Mouse (Mus musculus): Measurements from ENCODE around the gene Eftud2.

Gene Eftud2

GRCm38 (mm10) chr11:102874801-102875334, 5.9 kb downstream of the Eftud2 start:
- DNase-seq: no peak

- peak; percentile 53 to 59 for DNase-seq
Measured at GRCm38 (mm10) chr11:102864272-102864671, 16.5 kb downstream of the Eftud2 start.

GRCm38 (mm10) chr11:102859933-102860332, 20.9 kb downstream of the Eftud2 start:
- no peak for DNase-seq

GRCm38 (mm10) chr11:102858951-102859350, 21.8 kb downstream of the Eftud2 start:
- DNase-seq: no peak

GRCm38 (mm10) chr11:102855941-102856340, 24.8 kb downstream of the Eftud2 start:
- no peak for DNase-seq

GRCm38 (mm10) chr11:102853760-102854159, 27.0 kb downstream of the Eftud2 start:
- DNase-seq: peak in 1 of 2 experiments; percentile 8

GRCm38 (mm10) chr11:102851883-102852282, 28.9 kb downstream of the Eftud2 start:
- DNase-seq: peak; percentile 46 to 49

- DNase-seq: no peak
Measured at GRCm38 (mm10) chr11:102845926-102846325, 34.9 kb downstream of the Eftud2 start.

- DNase-seq: no peak
Measured at GRCm38 (mm10) chr11:102838616-102839150, 42.1 kb downstream of the Eftud2 start.

- no peak for DNase-seq
Measured at GRCm38 (mm10) chr11:102838126-102838525, 42.7 kb downstream of the Eftud2 start.

- no peak for DNase-seq
Measured at GRCm38 (mm10) chr11:102837385-102837784, 43.4 kb downstream of the Eftud2 start.

GRCm38 (mm10) chr11:102836146-102836545, 44.6 kb downstream of the Eftud2 start:
- DNase-seq: no peak

- no peak for DNase-seq
Measured at GRCm38 (mm10) chr11:102835549-102835948, 45.2 kb downstream of the Eftud2 start, which contains the start of gene Higd1b. Gene Higd1b (plus strand): TSS chr11:102835849.

- DNase-seq: no peak
Measured at GRCm38 (mm10) chr11:102834219-102834618, 46.6 kb downstream of the Eftud2 start.

GRCm38 (mm10) chr11:102832700-102833297, 48.0 kb downstream of the Eftud2 start:
- no peak for DNase-seq

- no peak for DNase-seq
Measured at GRCm38 (mm10) chr11:102830276-102830675, 50.5 kb downstream of the Eftud2 start.

GRCm38 (mm10) chr11:102827097-102827496, 53.7 kb downstream of the Eftud2 start:
- DNase-seq: no peak

- DNase-seq: no peak
Measured at GRCm38 (mm10) chr11:102826476-102826875, 54.3 kb downstream of the Eftud2 start.

- peak; percentile 55 to 64 for DNase-seq
Measured at GRCm38 (mm10) chr11:102821231-102821630, 59.6 kb downstream of the Eftud2 start.

GRCm38 (mm10) chr11:102820432-102820831, 60.4 kb downstream of the Eftud2 start:
- no peak for DNase-seq

- DNase-seq: no peak
Measured at GRCm38 (mm10) chr11:102819783-102820385, 60.9 kb downstream of the Eftud2 start.

GRCm38 (mm10) chr11:102819021-102819782, 61.6 kb downstream of the Eftud2 start, which contains the start of gene Gjc1:
Gene Gjc1 (minus strand): TSS chr11:102819700.
- DNase-seq: peak; percentile 32 to 43
